Mouse (Mus musculus): ENCODE results near the gene Afap1l2. TPM values are rescaled to one million over a fixed set of nuclear protein-coding genes. Genes with fewer than 3 reads are reported as not detected.

Gene Afap1l2
- polyA plus RNA-seq, 1 experiment: 4.9 TPM

- TF ChIP-seq POLR2A (IDR thresholded peaks at IDR 0.05; ENCODE audit: borderline replicate concordance, control insufficient read depth, low read depth, low read length) (no peak), CTCF (IDR thresholded peaks at IDR 0.05; ENCODE audit: control insufficient read depth, insufficient read depth, low read length) (no peak)
- Histone ChIP-seq H3K4me1 (ENCODE audit: control insufficient read depth, insufficient read depth, low read length) (no peaks in the 10 kb centered on the region), H3K4me3 (replicated peaks; ENCODE audit: control insufficient read depth, low read depth, low read length) (no peak overlapping the region), H3K27ac (ENCODE audit: control insufficient read depth, insufficient read depth, low read depth, low read length, poor library complexity) (no peak overlapping the region)
- 59% methylated on average over 2 of the region's 2 CpGs for WGBS
These were observed 49.0 kb downstream of the Afap1l2 start for GRCm38 (mm10) chr19:56959057-56959456.

DNA sequence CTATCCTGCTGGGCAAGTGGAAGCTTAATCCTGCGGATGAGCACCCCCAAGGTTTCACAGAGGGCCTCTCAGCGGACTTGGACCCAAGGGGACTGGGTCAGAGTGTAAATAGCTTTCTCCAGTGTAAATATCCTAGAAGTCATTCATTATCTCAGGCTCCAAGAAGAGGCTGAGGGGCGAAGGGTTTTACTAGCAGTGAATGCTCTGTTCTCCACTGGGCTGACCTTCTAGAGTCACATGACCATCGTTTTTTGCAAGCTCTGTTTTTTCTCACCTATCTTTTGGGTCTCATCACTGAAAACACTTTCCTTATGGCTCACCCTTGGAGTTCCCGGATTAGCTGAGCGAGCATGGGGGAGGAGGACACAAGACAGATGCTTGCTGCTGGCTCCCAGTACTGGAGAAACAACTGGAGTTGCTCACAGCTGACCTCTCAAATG lies 49.4 kb downstream of the Afap1l2 start:
- Histone ChIP-seq H3K4me3 (replicated peaks; ENCODE audit: control insufficient read depth, low read depth, low read length) (no peak overlapping the region), H3K27ac (ENCODE audit: control insufficient read depth, insufficient read depth, low read depth, low read length, poor library complexity) (no peak overlapping the region), H3K4me1 (ENCODE audit: control insufficient read depth, insufficient read depth, low read length) (no peaks in the 10 kb centered on the region)
- WGBS: 74% methylated on average over 6 of the region's 6 CpGs
- TF ChIP-seq POLR2A (IDR thresholded peaks at IDR 0.05; ENCODE audit: borderline replicate concordance, control insufficient read depth, low read depth, low read length): no peak
- no peak for TF ChIP-seq CTCF (IDR thresholded peaks at IDR 0.05; ENCODE audit: control insufficient read depth, insufficient read depth, low read length)

DNA sequence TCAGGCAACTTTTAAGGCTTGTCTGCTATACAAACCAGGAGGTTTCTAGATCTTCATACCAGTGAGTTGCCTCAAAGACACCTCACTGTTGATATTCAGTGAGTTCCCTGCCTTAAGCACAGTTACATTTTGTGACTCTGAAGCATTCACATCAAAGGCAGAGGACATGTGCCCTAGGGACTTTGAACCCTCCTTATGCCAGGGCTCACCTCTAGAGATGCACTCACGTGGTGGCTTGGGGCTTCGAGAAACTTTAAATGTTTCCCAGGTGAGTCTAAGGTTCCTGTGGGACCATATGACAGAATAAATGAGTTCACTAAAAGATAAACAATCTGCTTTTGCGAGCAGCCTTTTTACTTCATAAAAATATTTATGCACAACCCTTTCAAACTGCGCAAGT lies 50.0 kb downstream of the Afap1l2 start:
- WGBS: 75% methylated on average over 4 of the region's 4 CpGs

DNA sequence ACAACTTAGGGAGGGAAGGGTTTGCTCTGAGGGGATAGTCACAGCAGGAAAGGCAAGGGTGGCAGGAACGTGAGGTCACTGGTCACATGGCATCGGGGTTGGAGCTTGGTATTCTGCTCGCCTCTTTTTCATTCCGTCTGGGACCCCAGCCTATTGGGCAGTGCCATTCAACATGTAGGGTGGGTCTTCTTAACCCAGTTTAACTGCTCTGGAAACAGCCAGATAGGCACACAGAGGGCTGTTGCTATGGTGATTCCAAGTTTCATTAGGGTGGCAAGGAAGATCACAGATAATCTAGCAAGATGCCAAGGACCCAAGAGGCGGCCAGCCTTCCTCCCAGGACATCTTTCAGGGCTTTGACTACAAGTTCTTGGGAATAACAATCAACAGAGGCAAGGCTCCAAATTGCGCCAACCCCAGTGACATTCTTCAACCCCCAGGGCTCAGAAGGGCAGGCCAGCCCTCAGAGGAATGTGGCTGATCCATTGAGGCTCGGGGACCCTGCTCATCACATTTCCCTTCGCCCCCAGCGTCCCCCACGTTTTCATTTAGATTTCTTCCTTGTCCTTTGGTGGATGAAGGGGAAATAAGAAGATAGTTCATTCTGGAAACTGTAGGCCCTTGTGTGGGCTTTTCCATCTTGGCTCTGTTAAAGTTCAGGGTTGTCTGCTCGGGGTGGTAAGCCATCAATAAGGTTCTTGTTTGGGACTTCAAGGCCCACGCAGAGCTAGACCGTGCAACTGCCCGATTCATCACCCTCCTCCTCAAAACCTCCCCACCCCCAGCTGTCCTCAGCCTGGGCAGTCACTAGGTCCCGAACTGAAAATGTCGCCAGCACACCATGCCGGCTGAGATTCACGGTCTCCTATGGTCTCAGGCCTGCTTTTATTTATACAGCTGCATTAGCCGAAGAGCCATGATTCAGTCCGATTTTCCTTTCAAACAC lies 52.2 kb downstream of the Afap1l2 start:
- TF ChIP-seq CTCF (IDR thresholded peaks at IDR 0.05; ENCODE audit: control insufficient read depth, insufficient read depth, low read length) (no peak), POLR2A (IDR thresholded peaks at IDR 0.05; ENCODE audit: borderline replicate concordance, control insufficient read depth, low read depth, low read length) (no peak)
- WGBS: 81% methylated on average over 20 of the region's 20 CpGs
- Histone ChIP-seq H3K4me3 (replicated peaks; ENCODE audit: control insufficient read depth, low read depth, low read length) (no peak overlapping the region), H3K4me1 (ENCODE audit: control insufficient read depth, insufficient read depth, low read length) (no peaks in the 10 kb centered on the region), H3K27ac (ENCODE audit: control insufficient read depth, insufficient read depth, low read depth, low read length, poor library complexity) (no peak overlapping the region)

More for the DNA sequence above, 50.0 kb downstream of the Afap1l2 start:
- Histone ChIP-seq H3K4me1 (ENCODE audit: control insufficient read depth, insufficient read depth, low read length) (no peaks in the 10 kb centered on the region), H3K27ac (ENCODE audit: control insufficient read depth, insufficient read depth, low read depth, low read length, poor library complexity) (no peak overlapping the region), H3K4me3 (replicated peaks; ENCODE audit: control insufficient read depth, low read depth, low read length) (no peak overlapping the region)
- no peak for TF ChIP-seq POLR2A (IDR thresholded peaks at IDR 0.05; ENCODE audit: borderline replicate concordance, control insufficient read depth, low read depth, low read length)
- TF ChIP-seq CTCF (IDR thresholded peaks at IDR 0.05; ENCODE audit: control insufficient read depth, insufficient read depth, low read length): no peak

DNA sequence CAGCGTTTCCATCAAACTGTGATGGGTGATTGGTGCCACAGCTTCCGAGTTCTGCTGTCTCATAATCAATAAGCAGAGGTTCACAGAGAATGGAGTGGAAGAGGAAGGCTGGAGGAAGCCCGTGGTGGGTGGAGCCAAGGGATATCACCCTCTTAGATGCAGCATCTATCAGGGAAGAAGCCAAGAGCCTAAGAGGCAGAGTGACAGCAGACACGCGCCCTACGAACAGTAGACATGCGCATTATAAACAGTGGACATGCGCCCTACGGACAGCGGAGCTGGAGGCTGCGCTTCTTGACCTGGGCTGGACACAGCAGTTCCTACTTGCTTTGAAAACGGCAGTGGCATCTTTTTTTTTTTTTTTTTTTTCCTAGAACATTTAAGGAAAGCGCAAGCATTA lies 53.2 kb downstream of the Afap1l2 start:
- WGBS: 82% methylated on average over 13 of the region's 13 CpGs
- Histone ChIP-seq H3K4me3 (replicated peaks; ENCODE audit: control insufficient read depth, low read depth, low read length) (no peak overlapping the region), H3K4me1 (ENCODE audit: control insufficient read depth, insufficient read depth, low read length) (no peaks in the 10 kb centered on the region), H3K27ac (ENCODE audit: control insufficient read depth, insufficient read depth, low read depth, low read length, poor library complexity) (no peak overlapping the region)
- TF ChIP-seq CTCF (IDR thresholded peaks at IDR 0.05; ENCODE audit: control insufficient read depth, insufficient read depth, low read length): no peak
- no peak for TF ChIP-seq POLR2A (IDR thresholded peaks at IDR 0.05; ENCODE audit: borderline replicate concordance, control insufficient read depth, low read depth, low read length)

GRCm38 (mm10) chr19:56953856-56954255 lies 54.2 kb downstream of the Afap1l2 start:
- Histone ChIP-seq H3K4me1 (ENCODE audit: control insufficient read depth, insufficient read depth, low read length) (no peaks in the 10 kb centered on the region), H3K4me3 (replicated peaks; ENCODE audit: control insufficient read depth, low read depth, low read length) (no peak overlapping the region), H3K27ac (ENCODE audit: control insufficient read depth, insufficient read depth, low read depth, low read length, poor library complexity) (no peak overlapping the region)
- no peak for TF ChIP-seq POLR2A (IDR thresholded peaks at IDR 0.05; ENCODE audit: borderline replicate concordance, control insufficient read depth, low read depth, low read length)
- TF ChIP-seq CTCF (IDR thresholded peaks at IDR 0.05; ENCODE audit: control insufficient read depth, insufficient read depth, low read length): no peak
- WGBS: 60% methylated on average over 4 of the region's 4 CpGs

- no peak for TF ChIP-seq POLR2A (IDR thresholded peaks at IDR 0.05; ENCODE audit: borderline replicate concordance, control insufficient read depth, low read depth, low read length)
- TF ChIP-seq CTCF (IDR thresholded peaks at IDR 0.05; ENCODE audit: control insufficient read depth, insufficient read depth, low read length): no peak
- Histone ChIP-seq H3K4me3 (replicated peaks; ENCODE audit: control insufficient read depth, low read depth, low read length) (no peak overlapping the region), H3K27ac (ENCODE audit: control insufficient read depth, insufficient read depth, low read depth, low read length, poor library complexity) (no peak overlapping the region), H3K4me1 (ENCODE audit: control insufficient read depth, insufficient read depth, low read length) (no peaks in the 10 kb centered on the region)
- WGBS: 89% methylated on average over 7 of the region's 7 CpGs
These were observed 57.2 kb downstream of the Afap1l2 start for GRCm38 (mm10) chr19:56950818-56951217.

DNA sequence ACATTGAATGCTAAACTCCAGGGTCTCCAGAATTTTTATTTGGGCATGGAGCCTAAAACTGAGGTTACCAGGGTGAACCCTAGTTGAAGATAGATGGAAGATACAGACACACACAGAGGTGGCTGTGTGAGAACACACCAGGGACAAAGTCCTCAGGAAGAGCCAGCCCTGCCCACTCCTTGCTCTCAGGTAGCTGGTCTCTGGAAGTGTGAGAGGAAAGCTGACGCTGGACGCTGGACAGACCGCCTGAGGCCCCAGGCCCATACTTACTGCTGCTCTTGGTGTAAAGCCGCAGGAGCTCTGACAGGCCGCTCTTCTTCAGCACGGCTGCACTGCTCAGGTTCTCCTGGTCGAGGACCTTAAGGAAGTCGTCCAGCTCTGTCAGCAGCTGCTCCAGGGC lies 58.2 kb downstream of the Afap1l2 start:
- no peak for TF ChIP-seq POLR2A (IDR thresholded peaks at IDR 0.05; ENCODE audit: borderline replicate concordance, control insufficient read depth, low read depth, low read length)
- no peak for TF ChIP-seq CTCF (IDR thresholded peaks at IDR 0.05; ENCODE audit: control insufficient read depth, insufficient read depth, low read length)
- H3K4me3 ChIP-seq (replicated peaks; ENCODE audit: control insufficient read depth, low read depth, low read length): no peak overlapping the region
- WGBS: 74% methylated on average over 8 of the region's 8 CpGs
- H3K4me1 ChIP-seq (ENCODE audit: control insufficient read depth, insufficient read depth, low read length): no peaks in the 10 kb centered on the region
- no peak overlapping the region for H3K27ac ChIP-seq (ENCODE audit: control insufficient read depth, insufficient read depth, low read depth, low read length, poor library complexity)

All from bone marrow, adult 2 months (tissue).